Mouse (Mus musculus) heart, adult 2 months (tissue): ENCODE measurements around the gene Gm3045.

Experiments used
- CTCF ChIP-seq: fragments of 200-600 bp; IDR thresholded peaks from 2 replicates; pipeline ENCODE4 v1.8.1; 2022; ENCODE audit warnings: antibody characterized with exemption, mild to moderate bottlenecking, moderate library complexity
- POLR2A ChIP-seq: fragments of 200-500 bp; IDR thresholded peaks from 2 replicates; pipeline ENCODE4 v1.6.1; 2011; ENCODE audit warnings: mild to moderate bottlenecking, low read depth, low read length, control low read depth; ENCODE audit not compliant: insufficient read depth

- TF ChIP-seq CTCF (no peak), POLR2A (no peak)
Observed at GRCm38 (mm10) chr13:56412286-56412873, 14.0 kb upstream of the Gm3045 start.
